Mouse (Mus musculus) liver, embryonic 16.5 days (tissue): Measurements from ENCODE around the gene Slc22a15. TPM values are rescaled to one million over a fixed set of nuclear protein-coding genes. Genes with fewer than 3 reads are reported as not detected.

Source experiments
- ATAC-seq: fragments of 200-750 bp; cut with Nextera tagmentation; 2 replicates; pipeline ENCODE4 v1.8.0; 2017; ENCODE audit warnings: low read depth, mild to moderate bottlenecking, moderate number of reproducible peaks, moderate library complexity
- H3K27ac ChIP-seq: fragments of 300-500 bp; sonication (generic); 2 replicates; pipeline ENCODE4 v1.5.1; 2014; ENCODE audit warnings: mild to moderate bottlenecking, low read length
- H3K27me3 ChIP-seq: fragments of 300-500 bp; sonication (generic); 2 replicates; pipeline ENCODE4 v1.6.1; 2014; ENCODE audit warnings: low read depth, low read length, mixed read lengths; ENCODE audit not compliant: control insufficient read depth, insufficient read depth
- H3K36me3 ChIP-seq: fragments of 300-500 bp; sonication (generic); 2 replicates; pipeline ENCODE4 v1.6.1; 2014; ENCODE audit warnings: mild to moderate bottlenecking; ENCODE audit not compliant: control insufficient read depth, insufficient read depth
- H3K4me1 ChIP-seq: fragments of 300-500 bp; sonication (generic); 2 replicates; pipeline ENCODE4 v1.6.1; 2014; ENCODE audit warnings: low read depth, low read length, mixed read lengths; ENCODE audit not compliant: control insufficient read depth
- H3K4me2 ChIP-seq: fragments of 300-500 bp; sonication (generic); 2 replicates; pipeline ENCODE4 v1.6.1; 2014; ENCODE audit warnings: low read depth, low read length, mixed read lengths
- H3K4me3 ChIP-seq: fragments of 300-500 bp; sonication (generic); 2 replicates; pipeline ENCODE4 v1.5.1; 2014; ENCODE audit warnings: low read depth, mild to moderate bottlenecking, low read length
- H3K9ac ChIP-seq: fragments of 300-500 bp; sonication (generic); 2 replicates; pipeline ENCODE4 v1.6.1; 2014; ENCODE audit warnings: low read depth, low read length
- H3K9me3 ChIP-seq: fragments of 300-500 bp; sonication (generic); replicated peaks from 2 replicates; pipeline ENCODE4 v1.6.1; 2016; ENCODE audit warnings: low read length; ENCODE audit not compliant: control insufficient read depth
- WGBS: fragments of 180-500 bp; shearing (Covaris S2); extraction: QIAGEN DNeasy Blood & Tissue Kit; methylation state at CpG from one replicate; pipeline ENCODE4 v1.1.7; 2014; ENCODE audit not compliant: insufficient replicate concordance; 5-methylcytosine and 5-hydroxymethylcytosine counted together
- polyA plus RNA-seq: library from polyadenylated mRNA; unstranded; fragments of >200 nt; fragmentation: Nextera tagmentation; extraction: Ambion mirVana; gene quantifications from 2 replicates; pipeline ENCODE4 v1.2.1, GENCODE M21; 2015

Gene Slc22a15
- polyA plus RNA-seq, 1 experiment from 2014 or later: 3.1 TPM

GRCm38 (mm10) chr3:101948572-101948971 is 24.3 kb upstream of the Slc22a15 start:
- peak; percentile 67 for ATAC-seq
- Histone ChIP-seq H3K27ac (peak overlapping the region; percentile 69), H3K4me1 (no peaks in the 10 kb centered on the region; the same call in 1 of the 2 replicates), H3K4me2 (no peak overlapping the region), H3K9me3 (no peaks in the 10 kb centered on the region), H3K36me3 (no peaks in the 10 kb centered on the region), H3K9ac (no peak overlapping the region), H3K27me3 (no peaks in the 10 kb centered on the region), H3K4me3 (no peak overlapping the region)
- 48% methylated on average over 3 of the region's 3 CpGs for WGBS

- Histone ChIP-seq H3K4me3 (no peak overlapping the region), H3K27me3 (no peaks in the 10 kb centered on the region), H3K36me3 (no peaks in the 10 kb centered on the region), H3K4me2 (no peak overlapping the region), H3K27ac (no peak overlapping the region), H3K9me3 (no peaks in the 10 kb centered on the region), H3K9ac (no peak overlapping the region), H3K4me1 (no peaks in the 10 kb centered on the region; the same call in 1 of the 2 replicates)
- 59% methylated on average over 4 of the region's 4 CpGs for WGBS
- peak; percentile 74 for ATAC-seq
Measured at GRCm38 (mm10) chr3:101947250-101947649, 23.0 kb upstream of the Slc22a15 start.

- H3K9ac ChIP-seq: no peak overlapping the region
- 50% methylated on average over 5 of the region's 5 CpGs for WGBS
- ATAC-seq: no peak
- H3K27me3 ChIP-seq: no peaks in the 10 kb centered on the region
- H3K4me3 ChIP-seq: no peak overlapping the region
- no peak overlapping the region for H3K4me2 ChIP-seq
- H3K27ac ChIP-seq: no peak overlapping the region
- H3K9me3 ChIP-seq: no peaks in the 10 kb centered on the region
- no peaks in the 10 kb centered on the region for H3K36me3 ChIP-seq
- no peaks in the 10 kb centered on the region; the same call in 1 of the 2 replicates for H3K4me1 ChIP-seq
Measured at GRCm38 (mm10) chr3:101945257-101945656, 21.0 kb upstream of the Slc22a15 start.

DNA sequence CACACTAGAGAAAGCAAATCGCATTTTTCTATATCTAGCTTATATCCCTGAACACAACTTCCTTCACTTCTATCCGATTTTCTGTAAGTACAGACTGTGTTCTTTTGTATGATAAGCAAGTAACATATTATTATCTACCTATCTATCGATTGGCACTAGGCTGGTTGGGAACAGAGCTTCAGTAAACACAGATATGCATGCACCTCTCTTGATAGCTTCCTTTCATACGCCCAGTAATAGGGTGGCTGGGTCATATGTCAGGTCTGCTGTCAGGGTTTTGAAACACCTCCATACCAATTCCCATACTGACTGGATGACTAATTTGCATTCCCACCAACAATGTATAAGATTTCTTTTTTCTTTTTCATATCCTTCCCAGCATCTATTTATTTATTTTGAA is 16.2 kb upstream of the Slc22a15 start:
- no peaks in the 10 kb centered on the region for H3K36me3 ChIP-seq
- no peaks in the 10 kb centered on the region; the same call in none of the 2 replicates for H3K4me1 ChIP-seq
- no peaks in the 10 kb centered on the region for H3K9me3 ChIP-seq
- no peak overlapping the region for H3K9ac ChIP-seq
- H3K27me3 ChIP-seq: no peaks in the 10 kb centered on the region
- peak overlapping the region; percentile 64 for H3K27ac ChIP-seq
- H3K4me2 ChIP-seq: no peak overlapping the region
- peak; percentile 80 for ATAC-seq
- no peak overlapping the region for H3K4me3 ChIP-seq
- 29% methylated on average over 4 of the region's 4 CpGs for WGBS

DNA sequence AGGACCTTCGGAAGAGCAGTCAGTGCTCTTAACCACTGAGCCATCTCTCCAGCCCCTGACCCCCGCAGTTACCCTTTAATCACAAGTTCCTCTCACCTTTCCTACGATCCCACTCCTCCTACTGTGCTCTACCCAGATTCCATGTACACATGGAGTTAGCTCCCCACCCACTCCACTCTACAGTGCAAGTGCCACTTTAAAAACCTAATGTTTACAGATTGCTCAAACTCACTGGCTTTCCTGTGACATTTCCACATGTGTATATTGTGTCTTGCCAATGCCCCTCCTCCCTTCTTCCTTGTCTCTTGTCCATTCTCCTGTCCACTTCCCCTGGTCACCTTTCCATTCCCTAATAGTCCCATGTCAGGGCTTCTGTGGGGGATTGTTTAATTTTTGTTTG is 15.6 kb upstream of the Slc22a15 start:
- Histone ChIP-seq H3K27me3 (no peaks in the 10 kb centered on the region), H3K4me2 (no peak overlapping the region), H3K9me3 (no peaks in the 10 kb centered on the region), H3K4me3 (no peak overlapping the region), H3K36me3 (no peaks in the 10 kb centered on the region), H3K27ac (peak overlapping the region; percentile 64), H3K9ac (no peak overlapping the region), H3K4me1 (no peaks in the 10 kb centered on the region; the same call in none of the 2 replicates)
- ATAC-seq: peak; percentile 74
- 63% methylated on average over 3 of the region's 3 CpGs for WGBS

GRCm38 (mm10) chr3:101939152-101939551 is 14.9 kb upstream of the Slc22a15 start:
- Histone ChIP-seq H3K36me3 (no peaks in the 10 kb centered on the region), H3K27me3 (no peaks in the 10 kb centered on the region), H3K9ac (no peak overlapping the region), H3K9me3 (no peaks in the 10 kb centered on the region), H3K4me2 (no peak overlapping the region), H3K27ac (no peak overlapping the region), H3K4me1 (no peaks in the 10 kb centered on the region; the same call in none of the 2 replicates), H3K4me3 (no peak overlapping the region)
- peak; percentile 41; the same call in 1 of the 2 replicates for ATAC-seq
- WGBS: 35% methylated on average over 7 of the region's 7 CpGs

GRCm38 (mm10) chr3:101936369-101936768 is 12.1 kb upstream of the Slc22a15 start:
- H3K27me3 ChIP-seq: no peaks in the 10 kb centered on the region
- no peak overlapping the region for H3K9ac ChIP-seq
- no peak for ATAC-seq
- H3K4me3 ChIP-seq: no peak overlapping the region
- H3K4me1 ChIP-seq: no peaks in the 10 kb centered on the region; the same call in none of the 2 replicates
- no peaks in the 10 kb centered on the region for H3K36me3 ChIP-seq
- no peak overlapping the region for H3K4me2 ChIP-seq
- 50% methylated on average over 3 of the region's 3 CpGs for WGBS
- no peaks in the 10 kb centered on the region for H3K9me3 ChIP-seq
- H3K27ac ChIP-seq: no peak overlapping the region

GRCm38 (mm10) chr3:101933820-101934219 is 9.6 kb upstream of the Slc22a15 start:
- H3K9me3 ChIP-seq: no peaks in the 10 kb centered on the region
- H3K27ac ChIP-seq: no peak overlapping the region
- no peaks in the 10 kb centered on the region for H3K27me3 ChIP-seq
- no peak overlapping the region for H3K4me2 ChIP-seq
- no peak overlapping the region for H3K9ac ChIP-seq
- ATAC-seq: no peak
- H3K36me3 ChIP-seq: no peaks in the 10 kb centered on the region
- WGBS: 66% methylated on average over 2 of the region's 2 CpGs
- H3K4me3 ChIP-seq: no peak overlapping the region
- no peaks in the 10 kb centered on the region for H3K4me1 ChIP-seq

- Histone ChIP-seq H3K9ac (no peak overlapping the region), H3K4me1 (no peaks in the 10 kb centered on the region), H3K27ac (no peak overlapping the region), H3K4me3 (no peak overlapping the region), H3K27me3 (peaks cover 3% of the 10 kb centered on the region), H3K9me3 (no peaks in the 10 kb centered on the region), H3K4me2 (no peak overlapping the region), H3K36me3 (no peaks in the 10 kb centered on the region)
- ATAC-seq: no peak
- WGBS: 38% methylated on average over 4 of the region's 4 CpGs
Measured at GRCm38 (mm10) chr3:101929105-101929876, 5.0 kb upstream of the Slc22a15 start.
